Mouse (Mus musculus): ENCODE data around the gene Cyth1. TPM values are rescaled to one million over a fixed set of nuclear protein-coding genes. Genes with fewer than 3 reads are reported as not detected.
A peak's percentile ranks its signal among the peaks of the same experiment; 100 is the strongest.

Cyth1 gene
- polyA plus RNA-seq, 1 experiment from 2014 or later = 14.4 TPM

GRCm38 (mm10) chr11:118156480-118157060 is 91.8 kb downstream of the Cyth1 start:
- 73% methylated on average over 8 of the region's 8 CpGs for WGBS
- no peak overlapping the region for H3K27ac ChIP-seq (ENCODE audit: low read length)
- H3K4me1 ChIP-seq (replicated peaks; ENCODE audit: control insufficient read depth, insufficient read depth, low read length) = 0 out of 2 replicates have a peak, but pooled peaks cover 3% of the 10 kb centered on the region
- no peaks in the 10 kb centered on the region for H3K27me3 ChIP-seq (ENCODE audit: control insufficient read depth, insufficient read depth, low read depth, low read length)
- no peak overlapping the region for H3K9ac ChIP-seq (ENCODE audit: low read length)
- no peak overlapping the region for H3K4me3 ChIP-seq (ENCODE audit: low read length)
- H3K36me3 ChIP-seq (ENCODE audit: control insufficient read depth, insufficient read depth, low read length) = no peaks in the 10 kb centered on the region
- no peak overlapping the region for H3K4me2 ChIP-seq (ENCODE audit: low read depth, low read length)
- ATAC-seq (ENCODE audit: low read depth) = no peak
- peaks cover 5% of the 10 kb centered on the region; the same call in 1 of the 2 replicates for H3K9me3 ChIP-seq (ENCODE audit: control insufficient read depth, low read length)

GRCm38 (mm10) chr11:118152964-118153363 is 95.4 kb downstream of the Cyth1 start:
- H3K36me3 ChIP-seq (ENCODE audit: control insufficient read depth, insufficient read depth, low read length) = no peaks in the 10 kb centered on the region
- H3K27ac ChIP-seq (ENCODE audit: low read length) = no peak overlapping the region
- H3K4me3 ChIP-seq (ENCODE audit: low read length) = no peak overlapping the region
- no peak for ATAC-seq (ENCODE audit: low read depth)
- 67% methylated on average over 4 of the region's 4 CpGs for WGBS
- H3K27me3 ChIP-seq (ENCODE audit: control insufficient read depth, insufficient read depth, low read depth, low read length) = no peaks in the 10 kb centered on the region
- H3K9ac ChIP-seq (ENCODE audit: low read length) = no peak overlapping the region
- H3K9me3 ChIP-seq (ENCODE audit: control insufficient read depth, low read length) = peaks cover 6% of the 10 kb centered on the region; the same call in 1 of the 2 replicates
- peaks cover 3% of the 10 kb centered on the region for H3K4me1 ChIP-seq (replicated peaks; ENCODE audit: control insufficient read depth, insufficient read depth, low read length)
- no peak overlapping the region for H3K4me2 ChIP-seq (ENCODE audit: low read depth, low read length)

DNA sequence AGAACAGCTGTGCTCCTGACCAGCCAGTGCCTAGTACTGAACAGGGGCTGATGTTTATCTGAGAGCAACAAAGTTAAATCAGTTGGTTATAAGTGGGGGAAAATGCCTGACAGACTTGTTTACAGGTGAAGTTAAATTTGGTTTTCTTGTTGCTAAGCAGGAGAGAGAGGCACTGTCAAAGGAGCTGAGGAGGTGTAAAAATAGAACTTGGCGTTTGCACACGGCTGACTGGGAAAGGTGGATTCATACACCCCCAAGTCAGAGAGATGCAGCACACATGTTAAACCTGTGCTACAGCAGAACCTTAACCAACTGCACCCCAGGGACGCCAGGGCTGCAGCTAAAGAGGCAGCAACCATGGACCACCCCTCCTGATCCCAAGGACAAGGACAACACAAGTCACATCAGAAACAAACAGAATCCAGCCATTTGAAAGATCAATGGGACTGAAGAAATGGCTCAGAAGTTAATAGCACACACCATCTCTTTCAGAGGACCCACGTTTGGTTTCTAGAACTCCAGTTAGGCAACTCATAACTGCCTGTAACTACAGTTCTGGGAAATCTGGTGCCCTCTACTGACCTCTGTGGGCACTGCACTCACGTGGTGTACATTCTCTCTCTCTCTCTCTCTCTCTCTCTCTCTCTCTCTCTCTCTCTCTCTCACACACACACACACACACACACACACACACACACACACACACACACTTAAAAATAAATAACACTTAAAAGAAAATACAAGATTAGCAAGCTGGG is 96.8 kb downstream of the Cyth1 start:
- H3K4me1 ChIP-seq (replicated peaks; ENCODE audit: control insufficient read depth, insufficient read depth, low read length) = peaks cover 3% of the 10 kb centered on the region
- no peak overlapping the region for H3K27ac ChIP-seq (ENCODE audit: low read length)
- H3K9me3 ChIP-seq (ENCODE audit: control insufficient read depth, low read length) = peaks cover 6% of the 10 kb centered on the region; the same call in 1 of the 2 replicates
- no peaks in the 10 kb centered on the region for H3K36me3 ChIP-seq (ENCODE audit: control insufficient read depth, insufficient read depth, low read length)
- no peaks in the 10 kb centered on the region for H3K27me3 ChIP-seq (ENCODE audit: control insufficient read depth, insufficient read depth, low read depth, low read length)
- no peak overlapping the region for H3K9ac ChIP-seq (ENCODE audit: low read length)
- H3K4me2 ChIP-seq (ENCODE audit: low read depth, low read length) = no peak overlapping the region
- no peak overlapping the region for H3K4me3 ChIP-seq (ENCODE audit: low read length)
- WGBS = 86% methylated on average over 5 of the region's 5 CpGs
- ATAC-seq (ENCODE audit: low read depth) = no peak

- Histone ChIP-seq H3K27me3 (ENCODE audit: control insufficient read depth, insufficient read depth, low read depth, low read length) (no peaks in the 10 kb centered on the region), H3K9me3 (ENCODE audit: control insufficient read depth, low read length) (peaks cover 3% of the 10 kb centered on the region; the same call in 1 of the 2 replicates), H3K4me1 (replicated peaks; ENCODE audit: control insufficient read depth, insufficient read depth, low read length) (peaks cover 3% of the 10 kb centered on the region), H3K9ac (ENCODE audit: low read length) (no peak overlapping the region), H3K4me3 (ENCODE audit: low read length) (no peak overlapping the region), H3K27ac (ENCODE audit: low read length) (no peak overlapping the region), H3K4me2 (ENCODE audit: low read depth, low read length) (no peak overlapping the region), H3K36me3 (ENCODE audit: control insufficient read depth, insufficient read depth, low read length) (no peaks in the 10 kb centered on the region)
- peak; percentile 42; the same call in 1 of the 2 replicates for ATAC-seq (ENCODE audit: low read depth)
- 22% methylated on average over 9 of the region's 9 CpGs for WGBS
Measured at GRCm38 (mm10) chr11:118150115-118150701, 98.2 kb downstream of the Cyth1 start.

- Histone ChIP-seq H3K9me3 (ENCODE audit: control insufficient read depth, low read length) (peaks cover 3% of the 10 kb centered on the region; the same call in 1 of the 2 replicates), H3K27ac (ENCODE audit: low read length) (no peak overlapping the region)
Measured at GRCm38 (mm10) chr11:118147877-118148637, 100.3 kb downstream of the Cyth1 start.

GRCm38 (mm10) chr11:118146446-118146845 is 101.9 kb downstream of the Cyth1 start:
- H3K27ac ChIP-seq (ENCODE audit: low read length) = peak overlapping the region; percentile 45; the same call in 1 of the 2 replicates
- H3K4me2 ChIP-seq (ENCODE audit: low read depth, low read length) = peak overlapping the region; percentile 31; the same call in 1 of the 2 replicates
- no peak overlapping the region for H3K9ac ChIP-seq (ENCODE audit: low read length)
- no peak for ATAC-seq (ENCODE audit: low read depth)
- peaks cover 3% of the 10 kb centered on the region for H3K4me1 ChIP-seq (replicated peaks; ENCODE audit: control insufficient read depth, insufficient read depth, low read length)
- no peaks in the 10 kb centered on the region for H3K9me3 ChIP-seq (ENCODE audit: control insufficient read depth, low read length)
- H3K27me3 ChIP-seq (ENCODE audit: control insufficient read depth, insufficient read depth, low read depth, low read length) = no peaks in the 10 kb centered on the region
- 91% methylated on average over 10 of the region's 10 CpGs for WGBS
- H3K36me3 ChIP-seq (ENCODE audit: control insufficient read depth, insufficient read depth, low read length) = no peaks in the 10 kb centered on the region
- no peak overlapping the region for H3K4me3 ChIP-seq (ENCODE audit: low read length)

More at GRCm38 (mm10) chr11:118147877-118148637, 100.3 kb downstream of the Cyth1 start:
- H3K36me3 ChIP-seq (ENCODE audit: control insufficient read depth, insufficient read depth, low read length) = no peaks in the 10 kb centered on the region
- peaks cover 3% of the 10 kb centered on the region for H3K4me1 ChIP-seq (replicated peaks; ENCODE audit: control insufficient read depth, insufficient read depth, low read length)
- ATAC-seq (ENCODE audit: low read depth) = no peak
- no peak overlapping the region for H3K9ac ChIP-seq (ENCODE audit: low read length)
- no peak overlapping the region for H3K4me2 ChIP-seq (ENCODE audit: low read depth, low read length)
- no peak overlapping the region for H3K4me3 ChIP-seq (ENCODE audit: low read length)
- 65% methylated on average over 9 of the region's 9 CpGs for WGBS
- no peaks in the 10 kb centered on the region for H3K27me3 ChIP-seq (ENCODE audit: control insufficient read depth, insufficient read depth, low read depth, low read length)

- Histone ChIP-seq H3K9me3 (ENCODE audit: control insufficient read depth, low read length) (no peaks in the 10 kb centered on the region), H3K4me3 (ENCODE audit: low read length) (peak overlapping the region; percentile 29), H3K4me2 (ENCODE audit: low read depth, low read length) (peak overlapping the region; percentile 31), H3K27me3 (ENCODE audit: control insufficient read depth, insufficient read depth, low read depth, low read length) (no peaks in the 10 kb centered on the region), H3K4me1 (replicated peaks; ENCODE audit: control insufficient read depth, insufficient read depth, low read length) (peaks cover 3% of the 10 kb centered on the region), H3K9ac (ENCODE audit: low read length) (peak overlapping the region; percentile 35; the same call in 1 of the 2 replicates), H3K36me3 (ENCODE audit: control insufficient read depth, insufficient read depth, low read length) (no peaks in the 10 kb centered on the region), H3K27ac (ENCODE audit: low read length) (peak overlapping the region; percentile 45)
- WGBS = 60% methylated on average over 16 of the region's 16 CpGs
- peak; percentile 64 for ATAC-seq (ENCODE audit: low read depth)
Measured at GRCm38 (mm10) chr11:118145771-118146351, 102.5 kb downstream of the Cyth1 start.

- Histone ChIP-seq H3K9me3 (ENCODE audit: control insufficient read depth, low read length) (no peaks in the 10 kb centered on the region), H3K4me3 (ENCODE audit: low read length) (no peak overlapping the region), H3K27ac (ENCODE audit: low read length) (no peak overlapping the region), H3K9ac (ENCODE audit: low read length) (no peak overlapping the region), H3K4me1 (replicated peaks; ENCODE audit: control insufficient read depth, insufficient read depth, low read length) (no peaks in the 10 kb centered on the region), H3K36me3 (ENCODE audit: control insufficient read depth, insufficient read depth, low read length) (no peaks in the 10 kb centered on the region), H3K4me2 (ENCODE audit: low read depth, low read length) (no peak overlapping the region), H3K27me3 (ENCODE audit: control insufficient read depth, insufficient read depth, low read depth, low read length) (no peaks in the 10 kb centered on the region)
- no peak for ATAC-seq (ENCODE audit: low read depth)
- WGBS = 90% methylated on average over 4 of the region's 4 CpGs
Measured at GRCm38 (mm10) chr11:118145092-118145491, 103.3 kb downstream of the Cyth1 start.
